Mouse (Mus musculus): ENCODE measurements around the gene Cysrt1. TPM values are rescaled to one million over a fixed set of nuclear protein-coding genes. Genes with fewer than 3 reads are reported as not detected.

Gene Cysrt1
- 1.0 TPM in 1 of 2 replicates, not detected in the other for total RNA-seq (2017)

DNA sequence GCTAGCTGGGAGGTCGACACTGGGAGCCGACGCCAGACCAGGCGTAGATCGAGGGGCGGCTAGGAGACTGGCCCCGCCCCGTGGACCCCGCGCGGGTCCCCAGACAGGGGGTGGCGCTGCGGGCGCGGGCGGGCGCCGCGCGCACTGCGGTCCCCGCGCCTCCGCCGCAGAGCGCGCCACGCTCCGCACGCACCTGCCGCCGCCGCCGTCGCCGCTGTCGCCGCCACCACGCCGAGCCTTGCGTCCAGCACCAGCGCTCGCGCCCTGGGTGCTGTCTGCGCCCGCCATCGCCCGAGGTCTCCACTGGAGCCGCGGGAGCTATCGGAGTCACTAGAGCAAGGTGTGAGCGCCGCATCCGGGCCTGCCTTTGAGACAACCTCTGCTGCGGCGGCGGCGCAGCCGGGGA lies at the start of gene Cysrt1, which contains the start of gene Rnf208:
Cysrt1 (minus strand) TSS at position 352 of the 406 bp plus-strand sequence.
Rnf208 (plus strand) TSS at position 155 of the 406 bp plus-strand sequence.
- no peak for ATAC-seq (ENCODE audit: extremely low read depth, insufficient number of reproducible peaks, low FRiP score, poor library complexity, severe bottlenecking)

DNA sequence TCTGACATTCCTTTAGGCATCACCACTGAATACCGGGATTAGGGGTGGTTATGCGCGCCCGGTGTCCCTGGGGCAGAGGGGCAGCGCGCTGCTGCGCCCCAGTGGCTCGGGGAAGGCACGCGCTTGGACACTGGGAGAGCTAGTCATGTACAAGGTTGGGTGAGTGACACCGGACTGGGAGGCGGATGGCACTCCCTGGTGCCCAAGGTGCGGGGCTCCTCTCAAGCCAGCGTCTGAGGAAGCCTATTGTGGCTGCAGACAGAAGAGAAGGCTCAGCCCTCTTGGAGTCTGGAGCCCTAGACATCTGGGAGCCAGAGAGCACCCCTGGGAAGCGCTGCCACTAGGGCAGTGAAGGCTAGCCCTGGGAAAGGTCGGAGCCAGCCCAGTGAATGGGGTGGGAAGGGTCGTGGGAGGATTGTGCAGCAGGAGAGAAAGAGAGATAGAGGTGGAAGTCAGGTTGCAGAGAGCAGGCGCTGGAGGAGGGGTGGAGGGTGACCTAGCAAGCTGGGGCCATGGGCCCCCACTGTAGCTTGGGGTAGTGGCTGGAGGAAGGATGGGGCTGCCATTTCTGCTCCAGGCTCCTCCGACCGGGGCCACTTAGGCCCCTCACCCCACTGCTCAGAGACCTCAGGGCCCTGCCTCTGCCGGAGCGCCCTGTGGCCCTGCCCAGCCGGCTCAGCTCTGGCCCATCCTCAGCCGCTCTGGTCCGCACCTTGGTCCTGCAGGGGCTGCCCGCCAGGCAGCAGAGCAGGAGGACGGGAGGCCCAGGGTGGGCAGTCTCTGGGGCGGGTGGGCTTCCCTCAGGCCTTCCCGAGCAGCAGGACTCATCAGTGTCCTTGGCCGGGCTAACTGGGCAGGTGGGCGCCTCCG lies 49.2 kb upstream of the Cysrt1 start:
- no peak for ATAC-seq (ENCODE audit: extremely low read depth, insufficient number of reproducible peaks, low FRiP score, poor library complexity, severe bottlenecking)

DNA sequence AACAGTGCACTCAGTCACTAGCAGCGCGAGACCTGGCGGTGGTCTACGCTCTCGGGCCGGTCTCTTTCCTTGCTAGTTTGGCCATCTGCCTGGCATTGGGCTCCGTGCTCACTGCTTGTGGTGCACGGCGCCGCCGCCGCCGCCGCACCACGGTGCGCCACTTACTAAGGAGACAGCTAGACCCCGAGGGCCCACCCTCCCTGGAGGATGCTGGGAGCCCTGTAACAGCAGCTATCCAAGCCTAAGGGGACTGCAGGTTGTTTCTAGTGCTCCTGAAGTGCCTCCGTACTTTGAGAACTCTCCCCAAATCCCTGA lies 48.5 kb upstream of the Cysrt1 start:
- ATAC-seq (ENCODE audit: extremely low read depth, insufficient number of reproducible peaks, low FRiP score, poor library complexity, severe bottlenecking), result no peak

DNA sequence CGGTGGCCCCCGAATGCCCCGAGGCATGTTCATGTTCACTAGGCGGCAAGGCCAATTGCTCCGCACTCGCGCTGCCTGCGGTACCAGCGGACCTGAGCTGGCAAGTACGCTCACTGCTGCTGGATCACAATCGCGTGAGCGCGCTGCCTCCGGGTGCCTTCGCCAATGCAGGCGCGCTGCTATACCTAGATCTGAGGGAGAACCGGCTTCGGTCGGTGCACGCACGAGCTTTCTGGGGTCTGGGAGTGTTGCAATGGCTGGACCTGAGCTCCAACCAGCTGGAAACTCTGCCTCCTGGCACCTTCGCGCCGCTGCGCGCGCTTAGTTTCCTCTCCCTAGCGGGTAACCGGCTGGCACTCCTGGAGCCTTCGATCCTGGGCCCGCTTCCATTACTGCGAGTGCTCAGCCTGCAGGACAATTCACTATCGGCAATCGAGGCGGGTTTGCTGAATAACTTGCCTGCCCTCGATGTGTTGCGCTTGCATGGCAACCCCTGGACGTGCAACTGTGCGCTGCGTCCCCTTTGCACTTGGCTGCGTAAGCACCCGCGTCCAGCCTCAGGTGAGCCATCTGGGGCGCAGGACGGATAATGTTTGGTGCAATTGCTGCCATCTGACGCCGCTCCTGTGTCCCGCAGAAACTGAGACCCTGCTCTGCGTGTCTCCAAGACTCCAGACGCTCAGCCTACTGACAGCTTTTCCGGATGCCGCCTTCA lies 48.0 kb upstream of the Cysrt1 start:
- no peak for ATAC-seq (ENCODE audit: extremely low read depth, insufficient number of reproducible peaks, low FRiP score, poor library complexity, severe bottlenecking)

DNA sequence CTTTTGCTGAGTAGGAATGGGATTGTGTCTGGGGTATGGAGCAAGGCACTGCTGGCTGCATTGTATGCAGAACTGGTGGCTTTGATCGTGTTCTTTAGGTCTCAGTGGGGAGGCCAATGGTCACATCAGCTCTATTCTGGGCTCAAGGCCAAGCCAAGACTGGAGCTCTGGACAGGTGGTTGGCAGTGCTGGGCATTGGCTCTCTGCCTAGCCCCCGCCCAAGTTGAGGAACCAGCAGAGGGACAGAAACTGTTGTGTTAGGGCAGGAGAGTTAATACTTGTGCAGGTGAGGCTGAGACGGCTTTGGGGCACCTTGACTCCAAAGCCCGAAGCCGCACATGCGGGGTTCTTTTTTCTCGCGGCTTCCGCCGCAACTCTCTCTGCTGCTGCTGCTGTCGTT lies 47.4 kb upstream of the Cysrt1 start, which contains the start of gene Lrrc26:
Lrrc26 (plus strand) TSS at position 265 of the 400 bp plus-strand sequence.
- no peak for ATAC-seq (ENCODE audit: extremely low read depth, insufficient number of reproducible peaks, low FRiP score, poor library complexity, severe bottlenecking)

DNA sequence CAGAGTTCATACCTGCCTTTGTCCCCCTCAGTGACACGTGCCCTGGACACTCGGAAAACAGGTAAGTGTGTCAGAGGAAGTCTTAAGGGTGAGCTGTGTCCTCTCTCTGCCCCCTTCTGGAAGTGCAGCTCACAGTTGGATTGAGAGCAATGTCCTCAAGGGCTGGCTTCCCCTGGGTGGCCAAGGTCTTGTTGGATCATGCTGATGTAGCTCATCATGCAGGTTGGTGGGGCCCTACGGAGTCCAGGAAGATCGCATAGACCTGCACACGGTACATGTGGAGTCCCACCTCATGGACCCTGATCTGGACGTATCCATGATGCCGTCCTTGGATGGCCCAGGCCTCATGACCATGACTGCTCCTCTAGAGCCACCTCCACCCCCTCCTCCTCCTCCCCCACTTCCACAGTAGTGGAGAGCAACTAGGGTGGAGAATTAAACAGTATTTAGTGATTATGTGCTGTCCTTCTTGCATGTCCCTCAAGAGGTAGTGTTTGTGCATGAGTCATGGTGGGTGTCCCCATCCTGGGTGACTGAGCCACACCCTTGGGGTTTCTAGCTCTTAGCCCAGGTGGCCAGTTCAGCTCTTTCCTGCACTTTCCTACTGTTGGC lies 46.6 kb upstream of the Cysrt1 start:
- no peak for ATAC-seq (ENCODE audit: extremely low read depth, insufficient number of reproducible peaks, low FRiP score, poor library complexity, severe bottlenecking)

DNA sequence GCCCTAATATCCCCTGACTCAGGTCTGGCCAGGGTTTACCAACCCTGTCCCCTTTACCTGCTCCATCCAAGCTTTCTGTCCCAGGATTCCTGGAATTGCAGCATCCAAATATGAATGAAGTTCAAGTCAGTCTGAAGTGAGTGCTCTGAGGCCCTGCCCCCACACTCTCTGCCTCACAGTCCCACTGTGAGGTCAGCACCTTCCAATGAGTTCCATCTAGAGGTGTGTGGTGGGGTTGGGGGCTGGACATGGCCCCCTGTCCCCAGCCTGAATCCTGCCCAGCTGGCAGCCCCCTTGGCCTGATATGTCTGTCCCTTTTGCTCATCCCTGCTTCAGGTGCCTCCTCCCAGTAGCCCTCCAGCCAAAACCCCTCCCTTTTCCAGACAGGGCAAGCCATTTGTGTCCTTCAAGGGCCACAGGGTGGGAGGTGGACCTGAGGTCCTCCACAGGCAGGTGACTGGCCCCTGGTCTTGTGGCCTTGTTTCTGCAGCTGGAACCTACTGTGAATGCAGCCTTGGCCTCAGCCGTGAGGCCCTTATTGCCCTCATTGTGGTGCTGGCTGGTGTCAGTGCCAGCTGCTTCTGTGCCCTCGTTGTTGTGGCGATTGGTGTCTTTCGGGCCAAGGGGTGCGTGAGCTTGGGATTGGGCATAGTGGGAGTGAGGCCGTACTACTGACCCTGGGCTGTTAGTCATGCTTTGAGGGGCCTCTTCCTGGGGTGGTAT lies 45.8 kb upstream of the Cysrt1 start, which contains the start of gene Tmem210:
Tmem210 (plus strand) TSS at position 219 of the 723 bp plus-strand sequence.
- ATAC-seq (ENCODE audit: extremely low read depth, insufficient number of reproducible peaks, low FRiP score, poor library complexity, severe bottlenecking), result no peak

DNA sequence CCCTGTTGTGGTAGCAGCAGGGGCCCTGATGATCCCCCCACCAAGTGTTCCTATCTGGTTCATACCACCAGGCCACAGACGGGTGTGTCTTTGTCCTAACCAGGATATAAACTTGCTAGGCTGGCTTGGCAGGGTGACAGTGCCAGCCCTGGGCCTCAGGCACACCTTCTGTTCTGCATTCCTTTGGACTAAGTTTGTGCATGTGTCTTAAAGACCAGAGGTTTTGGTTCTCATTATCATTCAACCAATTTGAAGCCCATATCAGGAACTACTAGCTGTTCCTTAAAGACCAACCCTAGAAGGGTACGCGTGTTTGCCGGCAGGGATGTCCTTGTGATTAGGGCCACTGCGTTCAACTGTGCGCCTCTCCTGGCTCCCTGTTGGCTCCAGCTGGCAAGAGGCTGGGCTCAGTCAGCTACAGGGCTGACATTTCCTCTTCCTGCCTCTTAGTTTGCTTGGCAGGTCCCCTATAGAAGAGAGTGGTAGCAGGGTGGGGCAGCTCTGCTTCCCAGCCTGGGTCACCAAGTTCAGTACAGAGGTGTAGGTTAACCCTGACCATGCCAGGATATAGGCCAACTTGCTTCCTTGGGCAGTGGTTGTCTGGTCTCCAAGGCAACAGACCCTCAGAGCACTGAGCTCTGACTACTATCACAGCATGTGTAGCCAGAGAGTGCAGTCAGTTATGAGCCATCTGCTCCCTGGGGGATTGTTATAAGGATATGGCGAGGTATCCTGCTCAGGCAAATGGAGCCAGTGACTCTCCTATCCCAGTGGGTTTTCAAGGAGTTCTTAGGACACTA lies 44.8 kb upstream of the Cysrt1 start:
- ATAC-seq (ENCODE audit: extremely low read depth, insufficient number of reproducible peaks, low FRiP score, poor library complexity, severe bottlenecking), result no peak

DNA sequence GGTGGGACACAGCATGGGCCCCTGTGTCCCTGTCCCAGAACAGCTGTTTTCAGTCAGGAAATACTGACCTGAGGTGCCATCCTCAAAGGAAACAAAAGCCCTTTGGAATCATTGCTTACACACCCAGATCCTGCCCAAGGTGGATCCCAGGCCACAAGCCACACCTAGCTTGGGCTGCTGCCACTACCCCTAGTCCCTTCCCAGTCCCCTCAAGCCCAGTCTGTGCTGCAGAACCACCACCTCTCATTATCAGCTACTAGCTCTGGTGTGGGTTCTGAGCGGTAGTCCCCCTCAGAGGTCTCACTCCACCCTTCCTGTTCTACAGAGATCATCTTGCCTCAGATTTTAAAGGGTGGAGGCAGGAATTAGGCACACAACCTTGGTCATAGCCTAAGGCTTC lies 44.1 kb upstream of the Cysrt1 start:
- no peak for ATAC-seq (ENCODE audit: extremely low read depth, insufficient number of reproducible peaks, low FRiP score, poor library complexity, severe bottlenecking)

DNA sequence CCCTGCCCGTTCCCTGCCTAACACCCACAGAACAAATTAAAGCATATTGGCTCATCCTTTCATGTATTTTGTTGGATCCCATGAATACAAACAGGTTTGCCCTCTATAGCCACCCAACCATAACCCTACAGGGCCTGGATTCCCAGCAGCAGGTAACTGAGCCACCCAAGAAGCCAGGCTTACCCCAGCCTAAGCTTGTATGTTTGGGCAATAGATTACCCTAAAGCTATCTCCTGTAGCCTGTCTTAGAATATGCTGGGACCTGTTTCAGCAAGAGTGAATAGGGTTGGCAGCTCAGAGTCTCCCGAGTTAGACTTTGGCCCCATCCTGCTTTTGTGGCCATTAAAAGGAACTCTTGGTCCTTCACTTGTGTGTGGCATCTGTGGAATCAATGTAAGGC lies 43.3 kb upstream of the Cysrt1 start:
- ATAC-seq (ENCODE audit: extremely low read depth, insufficient number of reproducible peaks, low FRiP score, poor library complexity, severe bottlenecking), result no peak

DNA sequence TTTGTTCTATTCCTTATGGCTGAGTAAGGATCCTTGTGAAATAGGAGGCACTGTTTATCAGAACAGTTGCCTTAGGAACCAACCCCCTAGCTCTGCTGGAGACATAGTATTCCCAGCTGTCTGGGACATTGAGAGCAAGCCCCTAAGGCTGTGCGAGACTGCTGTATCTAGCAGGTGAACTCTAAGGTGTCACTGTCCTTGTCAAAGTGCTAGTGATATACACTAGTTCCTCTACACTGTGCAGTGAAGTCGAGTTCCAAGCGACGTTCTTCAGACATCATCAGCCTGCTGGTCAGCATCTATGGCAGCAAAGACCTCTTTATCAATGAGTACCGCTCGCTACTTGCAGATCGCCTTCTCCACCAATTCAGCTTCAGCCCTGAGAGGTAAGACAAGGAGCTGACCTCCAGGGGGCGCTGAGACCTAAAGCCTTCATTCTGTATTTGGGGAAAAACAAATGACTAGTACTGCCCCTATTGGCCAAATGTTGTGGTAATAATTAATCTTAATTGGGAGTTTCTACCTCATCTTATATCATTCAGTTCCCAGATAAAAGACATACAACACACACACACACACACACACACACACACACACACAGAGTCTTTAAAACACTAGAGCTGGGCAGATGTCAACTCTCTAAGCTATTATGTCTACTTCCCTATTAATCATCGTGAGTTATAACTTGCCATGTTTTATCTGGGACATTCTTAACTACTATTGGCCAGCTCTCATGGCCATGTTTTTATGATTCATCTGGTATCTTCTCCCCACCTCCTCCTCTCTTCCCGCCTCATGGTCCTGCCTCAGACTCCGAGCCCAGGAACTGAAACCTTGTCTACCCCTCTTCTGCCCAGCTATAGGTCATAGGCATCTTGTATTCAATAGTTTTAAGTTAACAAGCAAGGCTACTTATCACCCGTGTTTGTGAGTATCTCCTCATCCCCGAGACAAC lies 37.0 kb upstream of the Cysrt1 start:
- peak; percentile 75 for ATAC-seq (ENCODE audit: extremely low read depth, insufficient number of reproducible peaks, low FRiP score, poor library complexity, severe bottlenecking)

DNA sequence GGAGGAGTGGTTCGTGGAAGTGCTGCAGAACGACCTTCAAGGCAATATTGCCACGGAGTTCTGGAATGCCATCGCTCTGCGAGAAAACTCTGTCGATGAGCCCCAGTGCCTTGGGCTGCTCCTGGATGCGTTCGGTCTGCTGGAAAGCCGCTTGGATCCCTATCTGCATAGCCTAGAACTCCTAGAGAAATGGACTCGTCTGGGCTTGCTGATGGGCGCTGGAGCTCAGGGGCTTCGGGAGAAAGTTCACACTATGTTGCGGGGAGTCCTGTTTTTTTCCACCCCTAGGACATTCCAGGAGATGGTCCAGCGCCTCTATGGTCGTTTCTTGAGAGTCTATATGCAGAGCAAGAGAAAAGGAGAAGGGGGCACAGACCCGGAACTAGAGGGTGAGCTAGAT lies 30.8 kb upstream of the Cysrt1 start:
- ATAC-seq (ENCODE audit: extremely low read depth, insufficient number of reproducible peaks, low FRiP score, poor library complexity, severe bottlenecking), result no peak

DNA sequence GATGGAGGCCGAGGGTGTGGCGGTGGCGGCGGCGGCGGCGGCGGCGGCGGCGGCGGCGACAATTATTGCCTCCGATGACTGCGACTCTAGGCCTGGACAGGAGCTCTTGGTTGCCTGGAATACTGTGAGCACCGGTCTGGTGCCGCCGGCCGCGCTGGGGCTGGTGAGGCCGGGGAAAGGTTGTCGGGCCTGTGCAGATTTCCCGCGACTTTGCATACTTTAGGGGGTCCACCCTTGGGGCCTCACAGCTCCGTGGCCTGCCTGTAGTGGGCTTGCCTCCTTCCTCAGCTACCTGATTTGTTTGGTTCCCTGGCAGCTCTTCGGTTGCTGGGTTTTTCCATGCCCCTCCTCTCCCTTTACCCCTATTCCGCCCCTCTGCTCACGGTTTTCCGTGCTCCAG lies 30.3 kb upstream of the Cysrt1 start:
- ATAC-seq (ENCODE audit: extremely low read depth, insufficient number of reproducible peaks, low FRiP score, poor library complexity, severe bottlenecking), result no peak

DNA sequence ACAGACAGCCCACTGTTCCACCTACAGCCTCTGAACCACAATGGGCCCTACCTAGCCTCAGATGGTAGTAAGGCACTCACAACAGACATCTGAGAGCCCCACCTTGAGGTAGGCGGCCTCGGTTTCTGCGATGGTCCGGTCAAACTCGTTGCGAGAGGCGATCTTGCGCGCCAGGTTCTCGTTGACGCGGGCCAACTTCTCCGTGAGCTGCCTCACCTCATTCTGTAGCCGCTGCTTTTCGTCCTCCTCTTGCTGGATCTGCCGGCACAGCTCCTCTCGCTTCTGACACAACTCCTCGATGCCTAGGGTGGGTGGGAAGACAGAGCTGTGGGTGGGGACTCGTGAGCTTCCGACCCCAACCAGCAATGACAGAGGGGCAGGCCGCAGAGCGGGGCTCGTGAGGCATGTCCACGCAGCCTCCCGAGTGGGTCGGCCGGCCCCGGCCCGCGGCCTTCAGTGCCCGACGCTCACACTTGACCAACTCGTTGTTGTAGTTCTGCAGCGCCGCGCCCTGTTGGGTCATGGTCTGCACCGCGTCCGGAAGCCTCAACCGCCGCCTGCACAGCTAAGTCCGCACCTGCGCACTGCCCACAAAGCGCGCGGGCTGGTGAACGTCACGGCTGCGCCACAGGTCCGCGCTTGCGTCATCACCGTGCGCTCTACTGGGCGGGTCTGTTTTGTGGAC lies 29.7 kb upstream of the Cysrt1 start, which contains the start of the genes Ssna1 and Anapc2:
Ssna1 (minus strand) TSS at position 612 of the 685 bp plus-strand sequence.
Anapc2 (plus strand) TSS at position 652 of the 685 bp plus-strand sequence.
- ATAC-seq (ENCODE audit: extremely low read depth, insufficient number of reproducible peaks, low FRiP score, poor library complexity, severe bottlenecking), result peak; percentile 91

DNA sequence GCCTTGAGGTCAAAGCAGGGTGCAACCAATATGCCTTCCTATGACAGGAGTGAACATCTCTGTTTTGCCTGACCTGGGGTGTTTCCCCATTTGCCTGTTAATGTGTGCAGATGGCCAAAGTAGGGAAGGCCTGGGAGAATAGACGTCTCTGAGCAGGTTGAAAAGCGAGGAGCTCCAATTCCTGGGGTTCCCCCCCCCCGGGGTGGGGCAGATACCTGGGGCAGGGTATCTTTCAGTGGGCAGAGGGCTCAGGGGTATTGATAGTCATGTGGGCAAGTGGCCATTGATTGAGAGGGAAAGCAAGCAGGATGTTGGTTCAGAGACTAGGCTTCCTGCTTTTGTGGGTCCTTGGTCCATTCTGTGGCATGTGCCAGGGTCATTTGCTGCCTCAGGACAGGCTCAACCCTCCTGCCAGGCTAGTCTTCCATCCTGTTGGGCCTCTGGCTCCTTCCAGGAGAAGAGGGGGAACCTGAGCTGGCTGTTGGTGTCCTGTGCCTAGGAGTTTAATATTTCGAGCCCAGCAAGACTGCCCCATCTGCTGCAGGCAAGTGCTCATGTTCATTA lies 25.6 kb upstream of the Cysrt1 start:
- no peak for ATAC-seq (ENCODE audit: extremely low read depth, insufficient number of reproducible peaks, low FRiP score, poor library complexity, severe bottlenecking)

DNA sequence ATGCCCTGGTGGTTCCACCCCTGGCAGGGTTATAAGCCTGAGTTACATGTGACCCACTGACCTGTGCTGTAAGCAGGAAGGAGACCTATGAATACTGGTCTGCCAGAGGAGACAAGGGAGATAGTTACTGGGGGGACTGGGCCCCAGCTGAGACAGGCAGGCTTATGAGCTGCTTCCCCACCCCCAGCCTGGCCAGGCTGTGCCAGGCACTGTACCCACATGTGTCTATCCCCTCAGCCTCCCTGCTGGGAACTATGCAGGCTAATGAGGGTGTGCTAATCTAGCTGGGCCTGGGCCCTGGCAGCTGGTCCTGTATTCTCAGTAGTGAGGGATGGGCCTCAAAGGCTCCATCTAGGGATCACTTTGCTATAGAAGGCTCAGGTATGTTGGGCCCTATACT lies 25.0 kb upstream of the Cysrt1 start:
- ATAC-seq (ENCODE audit: extremely low read depth, insufficient number of reproducible peaks, low FRiP score, poor library complexity, severe bottlenecking), result no peak

All from neutrophil, adult 5-6 weeks (primary cell).